Mouse (Mus musculus) adrenal gland, postnatal 10 days (tissue): Measurements from ENCODE around the gene Srms. TPM values are rescaled to one million over a fixed set of nuclear protein-coding genes. Genes with fewer than 3 reads are reported as not detected.
"Not testable (repeated sequence)": the region's sequence is repeated elsewhere in the genome, so short reads cannot be mapped to it uniquely, and the experiment has no call there.

ENCODE experiments used
- DNase-seq: peaks from one replicate; pipeline ENCODE4 v3.0.0; 2021; ENCODE audit warnings: mixed read lengths
- total RNA-seq, 2 experiments: library from RNA; stranded (reverse); gene quantifications; 2 replicates each; pipeline ENCODE4 v1.2.3; 2021

Gene Srms
- total RNA-seq, 2 experiments from 2014 or later: 0.30 to 0.36 TPM

DNA sequence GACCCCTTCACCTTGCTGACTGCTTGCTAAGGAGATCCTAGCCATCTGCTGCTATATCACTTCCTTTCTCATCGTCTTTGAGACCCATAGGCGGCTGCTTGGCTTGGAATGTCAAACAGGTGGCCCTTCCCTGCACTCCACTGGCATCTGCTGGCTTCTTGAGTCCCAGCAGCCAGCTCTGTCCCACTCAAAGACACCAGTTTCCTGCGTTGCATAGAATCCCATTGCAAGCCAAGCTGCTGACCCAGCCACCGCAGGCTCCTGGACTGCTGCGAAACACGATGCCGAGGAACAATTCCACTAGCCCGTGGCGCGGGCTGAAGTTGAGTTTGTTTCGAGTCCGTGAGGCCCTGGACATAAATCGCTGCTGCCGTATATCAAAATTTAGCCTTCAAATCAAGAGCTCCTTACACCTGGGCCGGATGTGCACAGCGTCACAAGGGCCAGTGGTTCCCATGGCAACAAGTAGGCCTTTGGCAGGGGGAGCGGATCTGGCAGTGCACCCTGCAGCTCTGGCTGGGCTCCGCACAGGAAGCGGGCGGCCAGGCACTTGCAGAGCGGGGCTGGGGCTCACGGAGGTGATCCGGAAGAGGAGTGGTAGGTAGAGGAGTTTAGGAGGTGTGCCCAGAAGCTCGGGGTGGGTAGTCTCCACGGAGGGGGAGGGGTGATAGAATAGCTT, 6.7 kb upstream of the Srms start, which contains the start of gene Fndc11:
TSS of gene Fndc11 (plus strand) at position 476 of the 679 bp plus-strand sequence.
- DNase-seq: peak; percentile 83

DNA sequence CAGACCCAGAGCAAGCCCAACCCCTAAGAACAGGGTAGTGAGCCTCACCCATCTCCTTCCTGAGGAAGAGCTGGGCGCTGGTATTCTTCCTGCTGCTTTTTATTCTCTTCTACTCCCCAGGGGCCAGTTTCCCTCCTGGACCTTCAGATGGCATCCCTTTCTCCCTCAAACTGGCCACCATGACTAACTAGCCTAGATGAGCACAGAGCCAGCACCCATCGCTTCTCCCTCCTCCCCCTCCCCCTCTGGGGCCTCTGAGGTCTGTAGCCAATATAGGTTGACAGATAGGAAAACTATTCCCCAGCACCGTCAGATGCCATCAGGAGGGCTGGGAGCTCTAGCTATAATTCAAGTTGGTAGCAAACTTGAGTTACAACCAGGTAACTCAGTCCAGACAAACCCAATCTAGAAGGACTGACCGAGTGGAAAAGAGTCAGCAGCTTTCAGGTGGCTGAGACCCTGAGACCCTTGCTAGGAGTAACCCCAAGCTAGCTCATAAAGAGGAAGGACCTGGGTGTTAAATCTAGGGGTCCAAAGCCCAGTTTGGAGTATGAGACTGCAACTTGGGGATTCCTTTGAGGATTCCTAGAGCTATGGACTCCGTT, 6.0 kb upstream of the Srms start:
- no peak for DNase-seq

DNA sequence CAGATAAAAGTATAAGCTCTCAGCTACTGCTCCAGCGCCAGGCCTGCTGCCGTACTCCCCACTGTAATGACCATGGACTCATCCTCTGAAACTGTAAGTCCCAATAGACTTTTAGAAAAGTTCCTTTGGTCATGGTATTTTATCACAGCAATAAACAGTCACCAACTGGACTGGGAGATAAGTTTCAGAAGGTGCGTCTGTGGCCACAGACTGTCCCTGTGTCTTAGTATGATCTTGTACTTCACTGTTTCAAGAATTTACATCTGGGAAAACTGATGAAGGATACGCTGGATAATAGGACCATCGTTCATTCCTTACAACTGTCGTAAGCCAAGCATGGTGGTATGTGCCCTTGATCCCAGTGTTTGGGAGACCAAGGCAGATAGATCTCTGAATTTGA, 3.1 kb upstream of the Srms start:
- no peak for DNase-seq

DNA sequence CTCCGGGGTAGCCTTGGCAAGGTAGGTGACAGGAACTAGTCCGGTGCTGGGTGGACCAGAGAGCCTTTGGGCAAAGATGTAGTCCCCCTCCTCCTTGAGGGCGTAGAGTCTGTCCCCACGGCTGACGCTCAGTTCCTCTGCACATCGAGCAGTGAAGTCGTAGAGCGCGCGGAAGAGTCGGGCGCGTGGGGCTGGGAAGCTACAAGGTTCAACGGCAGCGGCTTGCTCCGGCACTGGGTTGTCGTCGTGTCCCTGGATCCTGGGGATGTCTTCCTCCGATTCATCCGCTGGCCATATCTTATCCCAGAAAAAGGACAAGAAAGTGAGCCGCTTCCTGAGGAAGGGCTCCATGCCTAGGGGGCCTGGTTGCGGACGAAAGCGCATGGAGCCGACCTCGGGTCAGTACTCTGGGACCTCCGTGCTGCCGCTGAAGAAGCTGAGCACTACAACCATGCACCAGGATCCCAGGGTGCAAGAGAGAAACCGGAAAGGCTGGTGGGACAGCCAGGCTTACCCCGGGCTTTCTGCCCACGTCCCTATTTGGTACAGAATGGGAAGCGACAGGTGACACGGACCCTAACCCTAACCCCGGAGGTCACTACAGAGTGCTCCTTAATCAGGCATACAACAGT, 480 bp downstream of the Srms start:
- peak; percentile 30 for DNase-seq

DNA sequence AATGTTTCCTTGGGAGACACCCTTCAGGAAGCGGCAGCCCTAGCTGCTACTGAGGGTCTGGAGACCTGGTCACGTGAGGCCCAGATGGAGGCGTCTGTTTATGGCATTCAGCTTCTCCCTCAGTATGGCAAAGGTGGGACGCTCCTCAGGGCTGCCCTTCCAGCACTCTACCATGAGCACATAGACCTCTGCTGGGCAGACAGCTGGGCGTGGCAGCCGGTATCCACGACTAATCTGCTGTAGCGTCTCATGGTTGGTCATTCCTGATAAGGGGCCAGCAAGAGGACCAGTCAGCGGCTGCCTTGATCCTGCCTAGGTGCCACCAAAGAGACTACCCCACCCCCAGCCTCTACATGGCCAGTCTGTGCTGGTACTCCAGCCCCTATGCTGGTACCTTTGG, 6.9 kb downstream of the Srms start:
- no peak for DNase-seq

DNA sequence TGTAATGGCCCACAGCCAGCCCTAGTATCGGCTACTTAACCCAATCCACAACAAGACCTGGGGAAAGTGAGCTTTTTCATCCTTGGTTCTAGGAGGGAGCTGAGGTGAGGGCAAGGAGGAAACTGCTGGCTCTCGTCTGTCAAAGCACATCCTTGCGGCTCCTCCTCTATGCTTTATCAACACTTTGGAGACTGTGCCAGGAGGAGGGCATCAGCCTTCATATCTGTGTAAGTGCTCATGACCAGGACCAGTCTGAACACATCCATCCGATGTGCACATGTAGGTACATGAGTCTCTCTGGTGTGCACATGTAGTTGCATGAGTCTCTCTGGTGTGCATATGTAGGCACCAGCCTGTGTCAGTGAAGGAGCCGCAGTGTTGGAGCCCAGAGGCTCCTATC, 7.3 kb downstream of the Srms start:
- DNase-seq: no peak

DNA sequence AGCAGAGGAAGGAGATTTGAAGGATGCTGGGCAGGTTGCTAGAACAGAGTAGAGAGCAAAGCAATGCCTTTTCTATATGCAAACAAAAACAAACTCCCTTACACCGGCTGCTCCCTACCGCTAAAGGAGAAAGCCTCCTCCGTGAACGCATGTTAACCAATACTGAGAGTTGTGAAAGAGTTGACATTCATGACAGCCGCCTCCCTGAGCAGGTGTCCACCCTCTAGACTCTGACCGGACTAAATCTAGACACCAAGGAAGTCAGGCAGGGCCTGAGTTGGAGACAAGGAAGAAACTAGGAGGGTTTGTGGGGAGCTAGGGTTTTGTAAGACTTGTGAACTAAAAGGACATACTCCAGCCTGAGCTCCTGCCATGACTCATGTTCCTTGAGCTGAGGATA, 10.1 kb downstream of the Srms start:
- no peak for DNase-seq

DNA sequence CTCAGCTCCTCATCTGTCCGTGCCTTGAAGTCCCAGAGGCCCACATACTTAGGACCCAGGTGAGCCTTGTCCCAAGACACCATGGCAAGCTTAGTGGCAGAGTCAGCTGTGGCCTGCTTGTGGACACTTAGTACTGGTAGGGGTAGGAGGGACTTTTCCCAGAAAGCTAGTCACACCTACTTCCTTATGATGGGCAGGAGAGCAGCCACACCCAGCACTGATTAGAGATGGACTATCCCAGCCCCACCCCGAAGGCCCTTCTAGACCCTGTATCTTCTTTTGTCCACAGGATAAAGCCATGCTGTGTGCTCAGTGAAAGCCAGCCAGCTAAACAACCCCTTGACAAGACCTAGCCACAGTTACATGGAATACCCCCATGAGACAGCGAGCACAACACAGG, 10.6 kb downstream of the Srms start, which contains the start of gene Ptk6:
TSS of gene Ptk6 (minus strand) at position 368 of the 400 bp plus-strand sequence.
- no peak for DNase-seq

DNA sequence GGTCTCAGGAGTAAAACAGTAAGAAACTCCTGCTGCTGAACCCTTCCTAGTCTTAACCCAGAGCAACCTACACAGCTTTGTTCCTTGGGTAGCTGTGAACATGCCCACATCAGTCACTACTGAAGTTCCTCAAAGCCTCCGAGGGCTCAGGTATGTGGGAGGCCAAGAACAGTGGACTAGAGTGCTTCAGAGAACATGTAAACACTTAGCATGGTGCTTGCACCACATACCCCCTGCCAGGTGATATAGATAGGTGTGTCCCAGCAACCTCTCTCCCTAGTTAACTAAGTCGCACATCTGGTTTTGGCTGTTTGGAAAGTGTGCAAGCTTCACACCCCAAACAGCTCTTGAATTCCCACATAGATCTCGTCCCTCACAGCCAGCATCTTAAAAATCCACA, 11.4 kb downstream of the Srms start:
- no peak for DNase-seq

DNA sequence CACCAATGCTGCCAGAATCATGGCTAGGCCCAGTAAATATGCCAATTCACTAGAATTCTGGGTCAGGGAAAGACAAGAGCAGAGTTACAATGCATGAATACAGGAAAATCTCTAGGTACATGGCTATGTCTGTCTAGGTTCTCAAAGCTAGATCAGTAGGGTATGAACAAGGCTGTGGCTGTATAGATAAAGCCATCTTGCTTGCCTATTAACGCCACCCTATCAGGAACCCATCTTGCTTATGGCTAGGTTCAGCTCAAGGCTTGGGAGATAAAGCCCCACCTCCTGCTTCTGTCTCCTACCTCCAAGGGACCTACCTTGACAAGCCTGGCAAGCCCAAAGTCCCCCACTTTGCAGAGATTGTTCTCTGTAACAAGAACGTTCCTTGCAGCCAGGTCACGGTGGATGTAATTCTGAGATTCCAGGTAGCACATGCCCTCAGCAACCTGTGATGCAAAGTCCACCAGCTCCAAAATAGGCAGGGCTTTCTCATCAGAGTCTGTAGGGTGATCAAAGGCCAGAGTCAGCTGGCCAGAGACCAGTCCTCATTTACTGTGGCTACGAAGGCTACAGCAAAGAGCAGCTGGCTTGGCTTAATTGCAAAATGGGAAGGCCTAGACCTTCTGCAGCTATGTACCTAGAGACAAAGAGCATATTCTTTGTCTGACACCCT, 16.2 kb downstream of the Srms start:
- DNase-seq: no peak

DNA sequence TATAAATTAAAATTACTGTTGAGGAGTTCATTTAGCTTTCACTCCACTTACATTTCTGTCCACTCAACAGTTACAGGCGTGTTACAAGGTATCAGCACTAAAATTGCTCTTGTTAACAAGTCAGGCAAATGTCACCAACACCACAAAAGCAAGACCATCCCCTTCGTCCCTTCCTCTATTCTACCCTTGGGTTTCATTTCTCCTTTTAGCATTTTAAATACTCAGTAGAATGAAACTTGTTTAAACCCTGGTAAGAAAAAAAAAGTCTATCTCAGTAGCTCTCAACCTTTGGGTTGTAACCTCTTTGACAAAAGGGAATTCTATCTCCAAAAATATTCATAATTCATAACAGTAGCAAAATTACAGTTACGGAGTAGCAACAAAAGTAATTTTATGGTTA, 19.9 kb downstream of the Srms start:
- no peak for DNase-seq

DNA sequence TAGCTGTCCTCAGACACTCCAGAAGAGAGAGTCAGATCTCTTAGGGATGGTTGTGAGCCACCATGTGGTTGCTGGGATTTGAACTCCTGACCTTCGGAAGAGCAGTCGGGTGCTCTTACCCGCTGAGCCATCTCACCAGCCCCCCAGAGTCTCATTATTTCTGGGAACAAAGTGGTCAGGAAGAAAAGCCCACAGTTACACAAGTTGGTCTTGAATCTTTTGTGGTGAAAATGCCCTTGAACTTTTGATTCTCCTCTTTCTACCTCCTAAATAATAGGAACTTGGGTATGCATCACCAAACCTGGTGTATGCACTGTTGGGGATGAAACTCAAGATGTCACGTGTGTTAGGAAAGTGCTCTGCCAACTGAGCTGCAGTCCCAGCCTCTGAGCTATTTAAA, 21.0 kb downstream of the Srms start:
- DNase-seq: no peak

DNA sequence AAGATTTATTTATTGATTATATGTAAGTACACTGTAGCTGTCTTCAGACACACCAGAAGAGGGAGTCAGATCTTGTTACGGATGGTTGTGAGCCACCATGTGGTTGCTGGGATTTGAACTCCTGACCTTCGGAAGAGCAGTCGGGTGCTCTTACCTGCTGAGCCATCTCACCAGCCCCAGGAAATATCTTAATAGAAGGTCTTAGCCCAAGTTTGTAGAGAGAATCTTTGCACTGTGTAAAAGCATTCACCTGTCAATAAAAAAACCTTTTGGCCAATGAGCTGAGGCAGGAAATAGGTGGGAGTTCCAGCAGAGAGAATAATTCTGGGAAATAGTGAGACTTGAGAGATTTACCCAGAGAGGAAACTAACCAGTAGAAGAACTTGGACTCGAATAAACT, 21.6 kb downstream of the Srms start:
- not testable (repeated sequence) for DNase-seq

DNA sequence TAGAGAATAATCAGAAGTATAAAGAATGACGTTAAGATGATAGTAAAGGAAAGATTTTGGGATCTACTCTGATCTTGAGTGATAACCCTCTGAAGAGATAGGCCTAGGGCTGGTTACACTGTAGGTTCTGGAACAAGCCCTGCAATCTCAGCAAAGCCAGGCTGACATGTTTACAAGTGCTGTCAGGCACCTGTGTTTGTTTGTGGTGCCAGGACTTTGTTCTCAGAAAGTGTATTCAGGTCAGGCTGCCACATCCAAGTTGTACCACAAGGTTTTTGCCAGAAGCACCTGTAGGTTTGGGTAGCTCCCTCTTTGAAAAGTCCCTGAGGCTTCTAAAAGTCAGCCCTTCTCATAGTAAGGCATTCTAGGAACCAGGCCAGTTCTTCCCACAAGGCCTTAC, 23.7 kb downstream of the Srms start:
- DNase-seq: no peak

DNA sequence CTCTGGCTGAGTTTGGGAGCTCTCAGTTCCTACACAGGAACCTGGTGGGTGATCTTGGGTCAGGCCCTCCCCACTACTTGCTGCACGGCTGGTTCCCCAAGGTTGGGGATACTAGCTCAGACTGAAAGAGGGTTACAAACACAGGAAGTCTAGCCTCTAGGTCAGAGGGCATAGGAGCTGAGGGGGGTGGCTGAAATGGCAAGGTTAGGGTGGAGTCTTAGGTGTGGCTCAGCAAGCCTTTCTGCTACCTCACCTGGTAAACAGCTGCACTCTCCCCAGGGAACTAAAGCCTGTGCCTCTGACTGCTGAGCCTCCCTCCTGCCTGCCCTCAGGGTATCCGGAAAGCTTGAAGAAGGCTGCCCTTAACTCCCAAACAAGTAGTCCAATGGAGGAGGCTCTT, 24.3 kb downstream of the Srms start:
- peak; percentile 16 for DNase-seq

DNA sequence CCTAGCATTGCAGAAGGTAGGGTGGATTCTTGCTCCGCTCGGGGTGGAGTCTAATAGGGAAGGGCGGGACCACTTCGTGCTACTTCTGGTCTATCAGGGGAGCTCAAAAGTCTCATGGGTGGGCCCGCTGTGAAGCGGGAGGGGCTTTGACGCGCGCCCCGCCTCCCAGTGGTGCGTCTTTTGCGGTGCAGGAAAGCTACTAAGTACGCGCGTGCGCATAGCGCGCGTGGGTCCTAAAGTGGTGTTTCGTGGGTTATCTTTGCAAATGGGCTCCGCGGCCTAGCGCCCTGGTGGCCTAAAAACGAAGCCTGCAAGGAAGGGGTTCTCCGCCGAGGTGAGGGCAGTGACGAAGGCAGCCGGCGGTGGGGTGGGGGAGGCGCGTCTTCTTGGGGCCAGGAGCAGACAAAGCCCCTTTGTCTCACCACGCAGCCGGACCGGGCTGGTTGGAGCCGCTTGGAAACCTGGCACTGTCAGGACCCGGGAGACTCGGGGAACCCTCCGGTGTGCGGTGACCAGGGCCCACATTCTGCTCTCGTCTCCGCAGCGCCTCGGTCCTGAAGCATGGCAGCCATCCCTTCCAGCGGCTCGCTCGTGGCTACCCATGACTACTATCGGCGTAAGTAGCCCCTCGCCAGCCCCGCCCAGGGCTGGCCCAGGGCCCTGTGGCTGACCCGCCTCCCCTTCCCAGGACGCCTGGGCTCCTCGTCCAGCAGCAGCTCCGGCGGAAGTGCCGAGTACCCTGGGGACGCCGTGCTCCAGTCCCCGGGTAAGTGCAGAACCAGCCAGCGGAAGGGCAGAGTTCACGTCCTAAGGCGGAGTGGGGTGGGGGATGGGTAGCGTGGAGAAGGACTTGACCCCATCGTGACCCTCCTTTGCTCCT, 25.6 kb downstream of the Srms start, which contains the start of gene Ppdpf:
TSS of gene Ppdpf (plus strand) at position 127 of the 880 bp plus-strand sequence.
- peak; percentile 93 for DNase-seq

DNA sequence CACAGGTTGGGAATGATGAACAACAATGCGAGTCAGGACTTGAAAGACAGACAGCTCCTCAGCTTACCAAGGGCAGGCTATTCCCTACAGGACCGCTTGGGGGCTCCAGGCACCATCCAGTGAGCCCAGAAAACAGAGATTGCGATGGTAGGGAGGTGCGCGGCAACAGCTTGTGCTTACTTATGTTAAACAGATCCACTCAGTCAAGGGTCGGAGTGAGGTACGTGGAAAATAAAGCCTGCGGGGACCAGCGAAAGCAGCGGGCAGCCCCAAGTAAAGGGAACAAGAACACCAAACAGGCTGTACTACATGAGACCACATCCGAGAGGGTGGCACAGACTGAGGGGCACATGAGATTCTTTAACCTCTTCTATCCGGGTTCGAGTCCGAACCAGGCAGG, 26.4 kb downstream of the Srms start:
- peak; percentile 88 for DNase-seq

DNA sequence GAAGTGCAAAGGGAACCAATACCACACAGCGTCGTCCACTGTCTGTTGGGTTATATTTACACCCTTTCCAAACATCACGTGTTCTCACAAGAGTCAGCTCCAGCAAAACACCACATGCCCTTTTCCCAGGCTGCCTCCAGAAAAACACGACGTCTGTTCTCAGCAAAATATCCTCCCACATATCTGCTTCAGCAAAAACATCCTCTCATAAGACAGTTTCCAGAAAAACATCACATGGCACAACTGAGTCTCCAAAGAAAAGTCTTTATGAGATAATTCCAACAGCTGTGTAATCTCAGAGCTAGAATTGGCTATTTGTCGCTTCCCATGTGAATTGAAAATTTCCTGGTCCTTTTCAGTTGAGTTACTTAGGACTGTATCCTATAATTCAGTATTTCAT, 32.1 kb downstream of the Srms start:
- DNase-seq: no peak

DNA sequence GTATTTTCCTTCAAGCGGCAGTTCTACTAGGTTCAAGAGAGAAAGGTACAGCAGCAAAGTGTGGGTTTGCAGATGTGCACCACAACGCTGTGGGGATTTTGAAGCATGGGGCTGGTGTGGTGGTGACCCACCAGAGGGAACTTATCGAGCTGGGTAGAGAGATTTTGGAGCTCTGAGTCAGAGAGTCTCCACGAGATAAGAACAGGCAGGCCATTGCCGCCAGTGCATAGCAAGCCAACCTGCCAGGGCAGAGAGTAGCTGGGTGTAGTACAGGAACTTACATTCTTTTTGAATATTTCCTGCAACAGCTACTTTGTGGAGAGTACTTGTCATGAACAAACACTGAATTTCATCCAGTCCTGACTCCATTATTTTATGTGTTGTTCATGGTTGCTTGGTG, 34.5 kb downstream of the Srms start:
- DNase-seq: no peak

DNA sequence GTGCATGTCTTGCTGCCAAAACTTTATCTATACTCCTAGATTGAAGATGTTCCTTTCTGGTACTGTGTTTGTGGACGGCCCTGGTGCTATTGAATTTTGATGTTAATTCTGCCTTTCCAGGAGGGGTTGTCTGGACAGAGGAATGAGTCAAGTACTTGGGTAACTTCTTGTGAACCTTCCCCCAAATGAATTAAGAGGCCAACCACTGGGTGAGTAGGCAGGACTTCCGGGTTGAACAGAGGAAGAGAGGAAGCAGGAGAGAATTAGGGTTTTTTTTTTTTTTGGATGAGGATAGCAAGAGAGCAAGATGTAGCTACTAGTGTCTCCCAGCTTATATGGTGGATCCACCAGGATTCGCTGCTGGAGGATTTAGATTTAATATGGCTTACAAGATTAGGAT, 35.0 kb downstream of the Srms start:
- DNase-seq: no peak

DNA sequence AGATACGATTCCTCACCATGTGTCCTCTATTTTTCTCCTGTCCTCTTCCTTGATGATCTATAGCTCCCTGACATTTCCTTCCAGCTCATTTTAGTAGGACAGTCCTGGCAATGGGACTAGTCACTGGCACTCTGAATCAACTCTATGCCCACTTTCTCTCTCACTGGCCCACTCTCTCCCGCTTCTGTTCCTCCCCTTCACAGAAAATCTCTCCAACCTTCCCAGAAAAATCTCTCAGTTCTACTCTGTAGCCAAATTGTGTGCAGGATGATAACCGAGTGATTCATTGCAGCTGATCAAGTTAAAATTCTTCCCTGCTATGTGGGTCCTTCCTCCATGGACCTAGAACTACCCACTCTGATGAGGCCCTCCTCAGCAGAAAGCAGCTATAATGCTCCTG, 38.3 kb downstream of the Srms start:
- DNase-seq: no peak

DNA sequence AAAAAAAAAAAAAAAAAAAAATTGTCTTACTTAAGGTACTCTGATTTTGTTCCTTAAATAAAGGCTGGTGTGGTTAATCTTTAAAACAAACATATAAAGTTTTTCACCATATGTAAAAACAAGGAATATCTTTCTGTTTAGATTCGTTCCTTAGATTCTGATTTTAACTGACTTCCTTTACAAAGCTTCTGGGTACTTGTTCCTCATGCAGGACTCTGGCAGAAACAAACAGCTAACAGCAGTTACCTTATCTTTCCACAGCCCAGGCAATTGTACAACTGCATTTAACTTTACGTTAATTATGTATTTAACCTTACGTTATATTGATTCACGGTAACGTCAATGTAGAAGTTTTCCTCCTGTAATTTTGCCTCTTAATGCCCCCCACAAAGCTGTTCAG, 46.5 kb downstream of the Srms start:
- no peak for DNase-seq
